Mouse (Mus musculus) MEL-GATA-1-ER (cell line): Measurements from ENCODE around the gene Gper1.

Experiments
- DNase-seq: peaks from one replicate; pipeline ENCODE4 v3.0.0-alpha.2; 2012; ENCODE audit warnings: low read depth; ENCODE audit errors: extremely low read depth

Gene Gper1

DNA sequence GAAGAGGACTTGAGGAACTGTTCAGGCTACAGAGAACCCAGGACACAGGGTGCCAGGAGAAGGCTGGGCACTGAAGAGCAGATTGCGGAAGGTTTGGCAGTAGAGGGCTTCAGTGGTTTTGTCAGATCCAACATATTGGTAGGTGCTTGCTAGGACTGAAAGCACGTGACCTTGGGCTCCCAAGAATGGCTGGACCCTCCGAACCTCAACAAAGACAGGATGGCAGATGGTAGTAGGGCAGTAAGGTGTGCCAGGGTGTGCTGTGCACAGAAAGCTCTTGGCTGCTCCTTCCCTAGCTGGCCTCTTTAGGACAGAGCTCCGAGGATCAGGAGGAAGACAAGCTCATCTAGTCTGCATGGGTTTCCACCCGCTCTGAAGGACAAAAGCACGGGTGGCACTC lies 11.8 kb upstream of the Gper1 start:
- DNase-seq: no peak

- no peak for DNase-seq
Observed at GRCm38 (mm10) chr5:139411665-139412314, 11.2 kb upstream of the Gper1 start.

GRCm38 (mm10) chr5:139413545-139413944 lies 9.4 kb upstream of the Gper1 start:
- no peak for DNase-seq

DNA sequence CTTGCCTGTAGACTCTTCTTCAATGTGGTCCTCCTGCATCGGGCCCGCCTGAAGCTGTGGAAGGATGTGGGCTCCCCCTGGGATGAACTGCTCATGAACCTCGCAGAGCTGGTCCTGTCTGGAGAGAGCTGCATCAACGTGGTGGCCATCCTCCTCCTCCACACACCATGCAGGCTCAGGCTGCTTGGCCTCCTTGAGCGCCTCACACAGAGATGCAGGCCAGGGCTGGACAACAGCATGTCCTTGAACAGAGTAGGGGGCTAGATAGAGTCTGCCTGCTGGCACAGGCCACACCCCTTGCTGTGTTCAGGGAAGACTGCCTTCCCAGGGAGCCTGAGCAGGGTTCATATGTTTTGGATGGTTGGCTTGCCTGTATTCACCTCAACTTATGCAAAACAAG lies 8.0 kb upstream of the Gper1 start:
- no peak for DNase-seq

- no peak for DNase-seq
Observed at GRCm38 (mm10) chr5:139416942-139417341, 6.0 kb upstream of the Gper1 start.

- no peak for DNase-seq
Observed at GRCm38 (mm10) chr5:139417480-139417879, 5.5 kb upstream of the Gper1 start.

GRCm38 (mm10) chr5:139418110-139418509 lies 4.8 kb upstream of the Gper1 start:
- no peak for DNase-seq

- no peak for DNase-seq
Observed at GRCm38 (mm10) chr5:139418633-139419032, 4.3 kb upstream of the Gper1 start.

- no peak for DNase-seq
Observed at GRCm38 (mm10) chr5:139425198-139425597, 2.2 kb downstream of the Gper1 start.

GRCm38 (mm10) chr5:139427001-139427400 lies 4.0 kb downstream of the Gper1 start:
- no peak for DNase-seq

DNA sequence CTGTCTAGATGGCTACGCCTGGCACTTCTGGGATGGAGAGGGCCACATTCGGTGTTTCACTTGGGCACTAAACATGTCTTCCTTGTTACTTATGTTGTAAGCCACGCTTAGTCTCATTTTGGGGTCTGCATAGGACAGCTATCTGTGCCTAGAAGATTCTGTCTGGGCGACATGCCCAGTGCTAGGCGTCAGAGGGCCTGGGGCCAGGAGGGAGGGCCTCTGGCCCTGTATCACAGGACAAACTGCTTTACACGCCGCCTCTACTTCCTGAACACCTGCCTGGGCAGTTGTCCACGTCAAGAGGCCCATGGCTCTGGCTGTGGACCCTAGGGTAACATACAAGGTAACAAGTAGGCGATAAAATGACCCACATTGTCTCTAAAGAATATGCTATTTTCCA lies 5.0 kb downstream of the Gper1 start:
- no peak for DNase-seq

GRCm38 (mm10) chr5:139429818-139430341 lies 6.9 kb downstream of the Gper1 start:
- DNase-seq: no peak

DNA sequence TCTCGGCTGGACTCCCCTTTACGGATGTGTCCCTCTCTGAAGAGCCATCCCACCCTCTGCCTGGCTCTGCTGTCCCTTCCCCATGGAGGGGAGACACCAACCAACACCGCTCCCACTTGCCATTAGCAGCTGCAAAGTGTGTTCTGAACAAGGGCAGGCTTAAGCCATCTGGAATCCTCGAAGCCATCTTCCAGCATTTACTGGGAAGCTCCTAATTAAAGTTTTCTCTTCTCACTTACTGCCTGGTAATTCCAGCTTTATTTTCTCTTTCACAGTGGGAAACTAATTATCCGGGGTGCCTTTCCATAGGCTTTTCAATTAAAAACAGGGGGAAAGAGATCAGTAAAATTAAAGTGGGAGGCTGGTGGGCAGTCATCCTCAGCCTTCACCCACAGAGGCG lies 9.4 kb downstream of the Gper1 start:
- DNase-seq: no peak

DNA sequence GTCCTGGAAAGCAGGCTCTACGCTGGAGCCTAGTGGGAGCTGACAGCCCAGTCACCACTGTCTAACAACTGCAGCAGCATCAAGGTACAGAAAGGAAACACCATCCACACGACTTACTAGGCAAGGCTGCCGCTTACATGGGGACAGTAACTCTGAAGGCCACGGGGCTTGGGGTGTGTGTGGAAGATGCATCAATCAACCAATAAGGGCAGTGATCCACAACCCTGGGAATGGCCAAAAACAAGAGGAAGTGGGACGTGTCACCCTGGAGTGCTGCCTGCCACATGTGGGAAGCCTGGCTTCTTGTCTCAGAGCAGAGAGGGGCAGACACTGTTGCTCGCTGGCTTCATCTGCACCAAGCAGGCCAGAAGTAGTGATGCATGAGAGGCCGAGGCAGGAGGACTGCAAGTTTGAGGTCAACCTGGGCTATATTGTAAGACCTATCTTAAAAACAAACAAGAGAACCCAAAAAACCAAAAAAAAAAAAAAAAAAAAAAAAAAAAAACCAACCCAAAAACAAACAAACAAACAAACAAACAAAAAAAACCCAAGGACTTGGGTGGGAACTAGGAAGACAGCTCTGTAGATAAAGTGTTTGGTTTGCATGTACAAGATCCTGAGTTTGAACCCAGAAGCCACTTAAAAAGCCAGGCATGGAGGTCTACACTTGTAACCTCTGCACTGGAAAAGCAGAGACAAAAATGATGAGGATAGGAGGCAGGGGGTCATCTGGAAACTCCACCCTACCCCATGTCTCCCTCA lies 10.0 kb downstream of the Gper1 start:
- no peak for DNase-seq

DNA sequence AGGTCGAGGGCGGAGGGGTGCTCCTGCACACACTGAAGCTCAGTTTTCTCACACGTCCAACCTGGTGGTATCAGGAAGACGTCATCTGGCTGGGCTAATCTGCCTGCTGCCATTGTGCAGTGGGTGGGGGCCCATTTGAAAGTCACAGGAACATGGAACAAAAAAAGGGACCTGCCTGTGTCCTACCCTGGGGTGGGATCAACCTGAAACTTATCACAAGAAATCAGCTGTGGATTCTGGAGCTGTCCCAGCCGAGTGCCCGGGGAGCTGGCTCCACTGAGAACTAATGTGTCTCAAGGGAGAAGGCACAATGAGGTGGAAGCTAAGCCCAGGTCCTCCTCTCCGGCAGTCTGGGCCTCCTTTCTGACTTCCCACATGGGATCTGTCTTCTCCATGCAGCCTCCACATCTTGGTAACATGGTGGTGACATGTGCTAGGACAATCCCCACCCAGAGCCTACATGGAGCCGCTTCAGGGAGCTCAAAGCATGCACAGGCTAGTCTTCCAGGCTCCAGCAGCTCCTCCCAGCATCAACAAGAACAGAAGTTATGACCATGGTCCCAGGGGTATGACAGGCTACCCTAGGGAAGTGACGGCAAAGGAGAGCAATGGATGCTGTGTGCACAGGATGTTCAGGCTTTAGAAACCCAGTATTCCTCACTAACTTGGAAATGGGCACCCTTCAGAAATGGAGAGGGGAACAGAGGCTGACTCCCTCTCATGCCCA lies 11.1 kb downstream of the Gper1 start:
- no peak for DNase-seq

- DNase-seq: no peak
Observed at GRCm38 (mm10) chr5:139434940-139435339, 12.0 kb downstream of the Gper1 start.

GRCm38 (mm10) chr5:139437769-139438168 lies 14.8 kb downstream of the Gper1 start:
- DNase-seq: no peak

GRCm38 (mm10) chr5:139438440-139438839 lies 15.5 kb downstream of the Gper1 start:
- DNase-seq: no peak

- no peak for DNase-seq
Observed at GRCm38 (mm10) chr5:139440451-139440850, 17.5 kb downstream of the Gper1 start.

DNA sequence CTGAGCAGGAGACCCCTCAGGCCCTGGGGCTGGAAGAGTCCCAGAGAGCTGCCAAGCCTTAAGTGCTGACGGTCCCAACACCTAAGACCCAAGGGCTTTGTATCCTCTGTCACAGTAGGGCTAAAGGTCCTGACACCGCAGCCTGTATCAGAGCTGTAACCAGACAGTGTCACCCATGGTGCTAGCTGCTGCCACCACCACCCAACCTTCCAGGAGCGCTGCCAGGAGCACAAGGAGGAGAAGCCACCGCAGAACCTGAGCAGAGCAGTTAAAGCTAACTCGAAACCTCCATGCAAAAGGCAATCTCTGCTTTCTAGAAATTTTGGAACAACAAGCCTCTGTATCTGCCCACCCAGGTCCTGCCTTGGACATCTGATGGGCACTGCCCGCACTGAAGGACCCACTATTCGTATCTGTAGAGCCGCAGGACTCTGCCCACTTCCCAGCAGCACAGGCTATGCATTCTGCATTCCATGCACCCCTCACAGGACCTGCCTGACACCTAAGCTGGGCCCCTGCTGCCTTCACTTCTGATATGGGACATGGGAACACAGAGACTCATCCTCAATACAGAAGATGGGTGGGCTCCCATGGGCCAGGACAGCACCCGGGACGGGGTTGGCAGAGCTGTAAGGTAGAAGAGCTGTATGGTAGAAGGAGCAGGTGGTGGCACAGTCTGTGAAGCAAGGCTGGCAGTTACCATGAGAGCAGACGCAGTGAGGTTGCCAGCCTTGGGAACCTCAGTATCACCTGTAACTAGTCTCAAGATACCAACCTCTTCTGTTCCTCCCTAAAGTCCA lies 18.2 kb downstream of the Gper1 start:
- DNase-seq: no peak

DNA sequence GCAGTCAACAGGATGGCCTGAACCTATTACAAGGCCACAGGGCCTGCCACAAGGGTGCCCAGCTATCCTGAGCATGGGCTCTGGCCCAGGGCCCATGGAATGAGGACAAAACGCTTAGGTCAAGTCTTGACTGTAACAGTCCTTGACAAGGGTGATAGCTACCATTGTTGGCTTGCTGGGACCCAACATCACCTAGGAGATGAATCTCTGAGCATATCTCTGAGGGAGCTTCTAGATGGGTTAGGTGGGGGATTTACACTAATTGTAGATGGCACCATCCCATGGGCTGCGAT lies 18.7 kb downstream of the Gper1 start:
- DNase-seq: no peak

DNA sequence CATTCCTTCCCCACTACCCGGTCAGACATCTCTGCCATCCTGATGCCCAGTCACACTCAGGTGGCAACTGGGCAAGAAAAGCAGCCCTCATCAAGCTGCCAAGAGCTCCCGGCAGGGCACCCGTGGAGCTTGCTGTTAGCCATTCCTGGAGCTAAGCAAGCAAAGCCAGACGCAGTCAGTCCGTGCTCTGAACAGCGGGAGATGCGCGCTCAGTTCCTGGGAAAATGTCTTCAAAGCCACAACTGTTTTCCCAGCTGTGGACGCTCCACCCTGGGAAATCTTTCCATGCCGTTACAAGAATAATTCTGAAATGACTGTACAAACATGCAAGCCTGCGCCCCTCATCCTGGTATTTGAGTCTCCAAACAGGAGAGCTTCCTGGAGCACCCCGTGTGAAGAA lies 19.5 kb downstream of the Gper1 start:
- no peak for DNase-seq
